Mouse (Mus musculus): Measurements from ENCODE around the gene Ndufs7.

- TF ChIP-seq MAX (IDR thresholded peaks at IDR 0.05; ENCODE audit: low read length) (no peak), POLR2A (IDR thresholded peaks at IDR 0.05; ENCODE audit: low read depth, low read length) (no peak), ETS1 (conservative IDR thresholded peaks at IDR 0.05; ENCODE audit: low read depth, low read length) (no peak)
Observed at GRCm38 (mm10) chr10:80252493-80253274, 3.8 kb downstream of the Ndufs7 start.
